In the genomic region with DNA sequence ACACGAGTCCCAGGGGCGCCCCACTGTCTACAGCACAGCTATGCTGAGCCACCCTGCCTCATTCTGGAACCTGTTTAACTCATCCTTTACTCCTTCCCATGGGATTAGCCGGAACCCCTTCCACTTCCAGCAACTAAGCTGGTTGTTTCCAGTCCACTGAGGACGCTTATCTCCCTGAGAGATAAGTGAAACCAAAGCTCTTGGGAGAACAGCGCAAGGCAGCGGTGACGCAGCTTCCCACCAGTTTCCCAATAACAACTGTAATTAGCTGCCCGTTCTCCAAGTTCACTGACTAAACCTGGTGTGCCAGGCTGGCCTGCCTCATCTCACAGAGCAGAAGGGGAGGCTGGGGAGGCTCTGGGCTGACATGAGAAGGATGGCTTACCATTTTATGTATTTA, we compare ENCODE assay signal across 18 mouse cellular contexts. TPM values are rescaled to one million over a fixed set of nuclear protein-coding genes. Genes with fewer than 3 reads are reported as not detected.
DNase-seq lines count a peak whose midpoint lies in the region; ATAC-seq lines count a peak whose summit lies in the region.
"Had no signal": no experiment of that assay in that cellular context is flagged by ENCODE, and none has a peak within 500 bp of the region (broad histone marks: within the 10 kb centered on the region; RNA-seq: fewer than 3 reads in every experiment).

No protein-coding gene starts in this region.

- 44% methylated on average over 8 of the region's 8 CpGs for WGBS in liver, embryonic 11.5 days
- 51% methylated on average over 8 of the region's 8 CpGs for WGBS in liver, embryonic 12.5 days (ENCODE audit: insufficient replicate concordance)
- WGBS in heart, embryonic 13.5 days: 26% methylated on average over 8 of the region's 8 CpGs

- H3K27me3 ChIP-seq in liver, embryonic 11.5 days (replicated peaks; ENCODE audit: control insufficient read depth, insufficient read depth, low read length): no peaks in the 10 kb centered on the region
- 0 out of 2 replicates have a peak, but pooled peaks cover 13% of the 10 kb centered on the region for H3K27me3 ChIP-seq in liver, embryonic 12.5 days (replicated peaks)
- no peaks in the 10 kb centered on the region for H3K27me3 ChIP-seq in heart, embryonic 13.5 days (replicated peaks)
- H3K27me3 ChIP-seq: forebrain, embryonic 15.5 days; hindbrain, embryonic 12.5 days; limb, embryonic 15.5 days had no signal

- no peaks in the 10 kb centered on the region for H3K36me3 ChIP-seq in liver, embryonic 11.5 days (ENCODE audit: control insufficient read depth, insufficient read depth, low read length)
- no peaks in the 10 kb centered on the region for H3K36me3 ChIP-seq in liver, embryonic 12.5 days
- H3K36me3 ChIP-seq in heart, embryonic 13.5 days: no peaks in the 10 kb centered on the region
- H3K36me3 ChIP-seq: forebrain, embryonic 15.5 days; hindbrain, embryonic 12.5 days; limb, embryonic 15.5 days had no signal

- 0 out of 2 replicates have a peak, but pooled peaks cover 2% of the 10 kb centered on the region for H3K4me1 ChIP-seq in liver, embryonic 11.5 days (replicated peaks; ENCODE audit: control insufficient read depth, insufficient read depth, low read length)
- peaks cover 13% of the 10 kb centered on the region; the same call in 1 of the 2 replicates for H3K4me1 ChIP-seq in liver, embryonic 12.5 days
- H3K4me1 ChIP-seq in heart, embryonic 13.5 days: peaks cover 7% of the 10 kb centered on the region
- H3K4me1 ChIP-seq: forebrain, embryonic 15.5 days; limb, embryonic 15.5 days had no signal

- 0 out of 2 replicates have a peak overlapping the region, but pooled peaks have one; percentile 15 for H3K9ac ChIP-seq in liver, embryonic 11.5 days (ENCODE audit: low read depth, low read length)
- H3K9ac ChIP-seq in liver, embryonic 12.5 days: no peak overlapping the region; the same call in 1 of the 2 replicates
- H3K9ac ChIP-seq in heart, embryonic 13.5 days: no peak overlapping the region
- H3K9ac ChIP-seq: forebrain, embryonic 15.5 days; hindbrain, embryonic 12.5 days; limb, embryonic 15.5 days had no signal

- no peak for ATAC-seq in liver, embryonic 11.5 days (replicated peaks; ENCODE audit: low FRiP score)
- no peak for ATAC-seq in liver, embryonic 12.5 days
- no peak for ATAC-seq in heart, embryonic 13.5 days (ENCODE audit: extremely low read depth, insufficient number of reproducible peaks, low FRiP score, low TSS enrichment)
- ATAC-seq in megakaryocyte progenitor cell, adult 5-6 weeks (replicated peaks; ENCODE audit: poor library complexity): peak; percentile 61
- ATAC-seq: forebrain, embryonic 15.5 days; lung, postnatal 0 days had no signal

- no peaks in the 10 kb centered on the region for H3K9me3 ChIP-seq in liver, embryonic 11.5 days (ENCODE audit: control insufficient read depth, low read length)
- no peaks in the 10 kb centered on the region for H3K9me3 ChIP-seq in liver, embryonic 12.5 days (replicated peaks)
- no peaks in the 10 kb centered on the region for H3K9me3 ChIP-seq in heart, embryonic 13.5 days
- H3K9me3 ChIP-seq: forebrain, embryonic 15.5 days; hindbrain, embryonic 12.5 days; limb, embryonic 15.5 days had no signal

- no peak overlapping the region for H3K4me3 ChIP-seq in liver, embryonic 11.5 days (ENCODE audit: low read depth, low read length)
- H3K4me3 ChIP-seq in liver, embryonic 12.5 days: no peak overlapping the region
- no peak overlapping the region for H3K4me3 ChIP-seq in heart, embryonic 13.5 days
- H3K4me3 ChIP-seq: forebrain, embryonic 15.5 days; hindbrain, embryonic 12.5 days; limb, embryonic 15.5 days had no signal

- H3K27ac ChIP-seq in liver, embryonic 11.5 days (ENCODE audit: low read depth, low read length): no peak overlapping the region
- H3K27ac ChIP-seq in liver, embryonic 12.5 days: no peak overlapping the region
- no peak overlapping the region for H3K27ac ChIP-seq in heart, embryonic 13.5 days (replicated peaks)
- H3K27ac ChIP-seq: forebrain, embryonic 15.5 days; hindbrain, embryonic 12.5 days; limb, embryonic 15.5 days had no signal

- peak overlapping the region; percentile 14 for H3K4me2 ChIP-seq in liver, embryonic 11.5 days
- H3K4me2 ChIP-seq in liver, embryonic 12.5 days: no peak overlapping the region
- H3K4me2 ChIP-seq in heart, embryonic 13.5 days: peak overlapping the region; percentile 38
- H3K4me2 ChIP-seq: forebrain, embryonic 15.5 days; hindbrain, embryonic 12.5 days; limb, embryonic 15.5 days had no signal

- no peak for DNase-seq in liver, embryonic 11.5 days (ENCODE audit: low spot score)
- DNase-seq in brain, adult 2 months (ENCODE audit: low read depth, low spot score): peak; percentile 58
- no peak for DNase-seq in left cerebral cortex, adult 9 months (ENCODE audit: low spot score in 2 of 2)
- DNase-seq in left cerebral cortex, adult 18-20 months (ENCODE audit: low spot score in 2 of 2): no peak
- no peak for DNase-seq in frontal cortex, adult 2 months (ENCODE audit: extremely low spot score in 1 of 2, low spot score in 1 of 2)
- DNase-seq: cerebellum, adult 11-12 months; gastrocnemius, postnatal 14 days; kidney, adult 18-20 months; thymus, postnatal 4 days had no signal

RNA-seq across cellular contexts. Expression of gene 4930539E08Rik, which starts 6.0 kb away (rescaled TPM):
- polyA plus RNA-seq in liver, embryonic 11.5 days (2014; fragmentation: Nextera tagmentation; extraction: Ambion mirVana): 0.08 and 0.48 TPM in 2 replicates
- polyA plus RNA-seq in liver, embryonic 12.5 days (2016; fragmentation: Nextera tagmentation; extraction: Ambion mirVana): 0.17 and 0.25 TPM in 2 replicates
- 0.05 TPM in 1 of 2 replicates, not detected in the other for polyA plus RNA-seq in heart, embryonic 13.5 days (2015; fragmentation: Nextera tagmentation; extraction: Ambion mirVana)
- 0.66 and 1.4 TPM in 2 replicates for total RNA-seq in megakaryocyte progenitor cell, adult 5-6 weeks (2015)
- total RNA-seq in megakaryocyte progenitor cell, adult 5-6 weeks (2017): 0.96 and 1.1 TPM in 2 replicates
- total RNA-seq in left cerebral cortex, adult 18-20 months (2021): 10 to 100 TPM in 1 of 2 experiments, 1 to 10 TPM in 1; 8.6 to 10.7 TPM
- polyA plus RNA-seq in frontal cortex, adult 2 months (2012; rRNA removed): 6.6 and 8.3 TPM in 2 replicates

RNA-seq across cellular contexts. Expression of gene Pxt1, which starts 22.6 kb away (rescaled TPM):
- polyA plus RNA-seq in liver, embryonic 11.5 days (2014; fragmentation: Nextera tagmentation; extraction: Ambion mirVana): 0.30 and 0.92 TPM in 2 replicates
- polyA plus RNA-seq in liver, embryonic 12.5 days (2016; fragmentation: Nextera tagmentation; extraction: Ambion mirVana): 0.51 and 0.73 TPM in 2 replicates
- polyA plus RNA-seq in heart, embryonic 13.5 days (2015; fragmentation: Nextera tagmentation; extraction: Ambion mirVana): 0.19 TPM in 2 replicates
- total RNA-seq in megakaryocyte progenitor cell, adult 5-6 weeks (2015): 0.66 and 0.77 TPM in 2 replicates
- 0.27 TPM in 1 of 2 replicates, not detected in the other for total RNA-seq in megakaryocyte progenitor cell, adult 5-6 weeks (2017)
- total RNA-seq in left cerebral cortex, adult 18-20 months (2021): not detected
- 0.23 TPM in 1 of 2 replicates, not detected in the other for polyA plus RNA-seq in frontal cortex, adult 2 months (2012; rRNA removed)
- total RNA-seq: gastrocnemius, postnatal 14 days; neutrophil, adult 5-6 weeks had no signal
- polyA plus RNA-seq: cortical plate, adult 2 months; forebrain, embryonic 15.5 days; hindbrain, embryonic 12.5 days; limb, embryonic 15.5 days had no signal

RNA-seq across cellular contexts. Expression of gene Kctd20, which starts 30.7 kb away (rescaled TPM):
- polyA plus RNA-seq in liver, embryonic 11.5 days (2014; fragmentation: Nextera tagmentation; extraction: Ambion mirVana): 75.2 and 89.2 TPM in 2 replicates
- 87.0 and 92.4 TPM in 2 replicates for polyA plus RNA-seq in liver, embryonic 12.5 days (2016; fragmentation: Nextera tagmentation; extraction: Ambion mirVana)
- 58.1 and 59.9 TPM in 2 replicates for polyA plus RNA-seq in heart, embryonic 13.5 days (2015; fragmentation: Nextera tagmentation; extraction: Ambion mirVana)
- total RNA-seq in megakaryocyte progenitor cell, adult 5-6 weeks (2015): 74.0 and 89.7 TPM in 2 replicates
- total RNA-seq in megakaryocyte progenitor cell, adult 5-6 weeks (2017): 130 and 137 TPM in 2 replicates
- 10 to 100 TPM; 67.7 to 71.2 TPM for total RNA-seq in left cerebral cortex, adult 18-20 months (2021)
- polyA plus RNA-seq in frontal cortex, adult 2 months (2012; rRNA removed): 49.1 and 50.1 TPM in 2 replicates
